Mouse (Mus musculus) bone marrow macrophage, adult 2 months (primary cell): Measurements from ENCODE around the gene Rere.

ENCODE experiments used
- CTCF ChIP-seq: IDR thresholded peaks from 2 replicates; pipeline ENCODE4 v1.5.1; 2012; ENCODE audit warnings: low read depth, mild to moderate bottlenecking, low read length, moderate library complexity
- POLR2A ChIP-seq: IDR thresholded peaks from 2 replicates; pipeline ENCODE4 v1.6.1; 2012; ENCODE audit warnings: mild to moderate bottlenecking, low read depth, low read length, borderline replicate concordance

DNA sequence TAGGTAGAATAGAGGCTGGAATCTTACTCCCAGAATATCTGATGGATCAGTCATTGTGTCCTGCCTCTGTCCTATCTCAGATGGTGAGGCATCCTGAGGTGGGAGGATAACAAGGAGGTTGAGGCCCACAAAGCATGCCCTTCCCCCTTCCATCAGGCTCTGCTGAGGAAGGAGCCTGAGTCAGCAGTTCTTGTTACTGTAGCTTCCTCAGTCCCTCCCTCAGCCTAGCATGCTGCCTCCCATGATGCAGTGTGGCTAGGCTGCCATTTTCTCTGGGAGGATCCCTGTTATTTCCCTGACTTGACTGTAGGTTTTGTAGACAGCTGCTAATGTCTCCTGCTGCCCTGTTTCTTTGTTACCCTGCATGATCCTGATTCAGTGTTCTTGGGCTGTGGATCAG lies 241.9 kb downstream of the Rere start:
- TF ChIP-seq POLR2A = no peak
- no peak for TF ChIP-seq CTCF
